Mouse (Mus musculus) spleen, postnatal 36 days (tissue): ENCODE results near the gene Gpn3.
"Not testable (repeated sequence)": the region's sequence is repeated elsewhere in the genome, so short reads cannot be mapped to it uniquely, and the experiment has no call there.

ENCODE experiments used
- DNase-seq, 2 experiments: peaks; one replicate each; pipeline ENCODE4 v3.0.0; 2022; ENCODE audit warnings: low spot score in 2 of 2, mixed read lengths in 1 of 2

Gene Gpn3

DNA sequence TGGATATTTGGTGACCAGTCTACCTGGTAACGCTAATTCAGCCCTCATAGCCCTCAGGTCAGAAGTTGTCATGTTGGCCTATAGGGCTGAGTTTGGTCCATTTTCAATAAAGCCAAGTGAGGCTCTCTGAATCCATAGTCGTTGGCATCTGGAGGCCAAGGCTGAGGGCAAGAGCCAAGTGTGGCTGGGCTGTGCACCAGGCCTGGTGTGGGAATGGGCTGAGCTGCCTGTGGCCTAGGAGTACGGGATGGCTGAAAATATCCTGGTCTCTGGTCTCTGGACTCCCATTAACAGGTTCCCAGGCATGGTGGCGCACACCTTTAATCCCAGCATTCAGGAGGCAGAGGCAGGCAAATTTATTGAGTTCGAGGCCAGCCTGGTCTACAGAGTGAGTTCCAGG, 18.3 kb downstream of the Gpn3 start:
- no peak for DNase-seq

DNA sequence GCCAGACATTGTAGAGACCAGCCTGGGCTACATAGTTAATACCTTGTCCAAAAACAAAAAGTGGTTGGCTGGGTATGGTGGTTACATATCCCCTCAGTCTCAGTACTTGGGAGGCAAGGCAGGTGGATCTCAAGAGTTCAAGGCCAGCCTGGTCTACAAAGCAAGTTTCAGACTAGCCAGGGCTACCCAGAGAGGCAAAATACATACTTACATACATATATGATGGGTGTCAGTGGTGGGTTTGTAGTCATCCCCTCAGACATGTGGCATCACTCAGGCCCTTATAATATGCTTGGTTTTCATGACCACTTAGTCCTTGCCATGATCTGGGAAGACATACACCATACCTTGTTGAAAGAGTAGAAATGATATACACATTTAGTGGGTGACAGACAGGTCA, 19.0 kb downstream of the Gpn3 start:
- DNase-seq = no peak

DNA sequence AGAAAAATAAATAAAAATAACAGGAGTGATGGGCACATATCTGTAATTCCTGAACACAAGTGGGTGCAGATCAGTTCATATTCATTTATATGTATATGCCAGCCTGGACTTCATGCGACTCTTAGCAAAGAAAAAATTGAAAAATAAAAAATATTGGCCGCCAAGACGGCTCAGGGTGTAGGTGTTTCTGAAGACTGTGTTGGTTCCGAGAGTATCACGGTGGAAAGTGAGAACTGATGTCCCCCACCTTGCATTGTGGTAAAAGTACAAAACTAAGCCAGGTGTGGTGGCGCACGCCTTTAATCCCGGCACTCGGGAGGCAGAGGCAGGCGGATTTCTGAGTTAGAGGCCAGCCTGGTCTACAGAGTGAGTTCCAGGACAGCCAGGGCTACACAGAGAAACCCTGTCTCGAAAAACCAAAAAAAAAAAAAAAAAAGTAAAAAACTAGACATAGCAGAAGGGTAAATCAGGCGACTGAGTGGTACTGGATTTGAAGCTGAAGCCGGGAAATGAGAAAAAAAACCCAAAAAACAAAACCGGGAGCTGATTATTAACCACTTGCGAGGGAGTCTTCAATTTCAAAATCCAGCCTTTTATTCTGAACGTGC, 19.6 kb downstream of the Gpn3 start:
- no peak for DNase-seq

DNA sequence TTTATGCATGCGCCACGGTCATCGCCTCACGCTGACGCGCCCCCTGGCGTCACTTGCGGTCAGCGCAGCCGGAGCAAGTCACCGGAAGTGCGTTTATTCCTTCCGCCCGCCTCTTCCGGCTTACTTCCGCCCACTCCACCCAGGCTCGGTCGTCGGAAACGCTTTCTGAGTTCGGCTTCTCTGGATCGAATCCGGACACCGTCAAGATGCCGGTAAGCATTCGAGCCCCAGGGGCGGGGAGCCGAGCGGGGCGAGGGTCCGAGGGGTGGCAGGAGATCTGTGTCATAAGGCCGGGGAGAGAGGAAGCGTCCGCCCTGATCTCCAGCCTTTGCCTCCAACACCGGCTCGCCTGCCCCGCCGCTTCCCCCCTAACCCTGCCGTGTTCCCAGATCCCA, 20.1 kb downstream of the Gpn3 start, which contains the start of gene Arpc3:
TSS of gene Arpc3 (plus strand) at position 93 of the 395 bp plus-strand sequence.
- DNase-seq = peak; percentile 86 to 90

DNA sequence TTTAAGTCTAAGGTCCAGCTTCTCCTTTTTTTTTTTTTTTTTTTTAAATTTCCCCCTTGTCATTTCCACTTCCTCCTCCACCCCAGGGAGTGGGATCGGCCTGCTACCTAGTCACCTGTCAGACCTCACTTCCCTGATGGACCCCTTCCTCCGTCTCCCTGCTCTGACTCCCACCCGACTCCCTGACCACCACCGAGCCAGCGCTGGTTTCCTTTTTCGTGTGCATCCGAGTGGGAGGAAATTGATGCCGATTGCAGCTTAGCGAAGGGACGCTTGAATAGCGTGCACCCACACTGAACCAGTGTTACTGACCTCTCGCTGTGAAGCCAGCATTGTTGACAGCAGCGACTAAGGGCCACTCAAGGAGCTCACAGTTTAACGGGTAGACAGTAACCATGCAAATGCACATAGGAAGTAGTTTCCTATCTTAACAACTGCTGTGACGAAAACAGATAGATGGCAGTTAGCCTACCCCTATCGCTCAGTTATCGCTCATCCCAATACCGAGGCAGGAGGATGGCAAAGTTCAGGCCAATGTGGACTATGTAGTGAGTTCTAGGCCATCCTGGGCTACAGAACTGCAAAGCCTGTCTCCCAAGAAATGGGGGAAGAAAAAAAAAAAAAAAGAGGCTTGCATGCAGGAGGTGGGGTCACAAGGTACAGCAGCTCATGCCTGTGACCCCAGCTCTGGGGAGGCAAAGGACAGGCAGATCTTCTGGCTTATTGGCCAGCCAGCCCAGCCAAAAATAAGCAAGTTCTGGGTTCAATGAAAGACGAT, 20.7 kb downstream of the Gpn3 start:
- peak; percentile 35 to 50 for DNase-seq

DNA sequence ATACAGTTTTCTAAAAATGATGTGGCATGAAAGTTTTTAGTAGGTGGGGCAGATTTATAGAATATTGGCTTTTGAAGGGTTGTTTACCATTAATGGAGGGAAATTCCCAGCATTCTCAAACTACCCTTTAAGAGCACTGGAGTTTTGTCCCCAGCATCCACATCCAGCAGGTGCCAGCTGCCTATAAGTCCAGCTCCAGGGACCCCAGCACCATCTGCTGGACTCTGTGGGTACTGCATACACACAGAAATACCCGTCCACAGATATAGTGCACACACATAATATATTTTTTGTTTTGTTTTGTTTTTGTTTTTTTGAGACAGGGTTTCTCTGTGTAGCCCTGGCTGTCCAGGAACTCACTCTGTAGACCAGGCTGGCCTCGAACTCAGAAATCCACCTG, 22.2 kb downstream of the Gpn3 start:
- peak; percentile 64 to 67 for DNase-seq

DNA sequence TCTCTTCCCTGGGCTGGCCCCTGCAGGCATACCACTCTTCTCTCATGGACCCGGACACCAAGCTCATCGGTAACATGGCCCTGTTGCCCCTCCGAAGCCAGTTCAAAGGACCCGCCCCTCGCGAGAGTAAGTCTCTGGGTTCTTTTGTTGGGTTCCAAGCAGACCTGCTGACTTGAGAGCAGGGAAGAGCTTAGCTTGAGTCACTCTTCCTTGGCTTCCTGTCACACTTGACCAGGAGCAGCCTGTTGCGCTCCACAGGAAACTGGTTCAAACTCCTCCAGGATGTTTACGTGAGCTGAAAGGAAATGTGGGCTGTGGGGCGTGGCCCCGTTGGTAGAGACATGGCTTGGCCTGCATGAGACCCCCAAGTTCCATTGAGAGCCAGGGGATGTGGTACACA, 25.1 kb downstream of the Gpn3 start:
- DNase-seq = peak; percentile 42 to 47

DNA sequence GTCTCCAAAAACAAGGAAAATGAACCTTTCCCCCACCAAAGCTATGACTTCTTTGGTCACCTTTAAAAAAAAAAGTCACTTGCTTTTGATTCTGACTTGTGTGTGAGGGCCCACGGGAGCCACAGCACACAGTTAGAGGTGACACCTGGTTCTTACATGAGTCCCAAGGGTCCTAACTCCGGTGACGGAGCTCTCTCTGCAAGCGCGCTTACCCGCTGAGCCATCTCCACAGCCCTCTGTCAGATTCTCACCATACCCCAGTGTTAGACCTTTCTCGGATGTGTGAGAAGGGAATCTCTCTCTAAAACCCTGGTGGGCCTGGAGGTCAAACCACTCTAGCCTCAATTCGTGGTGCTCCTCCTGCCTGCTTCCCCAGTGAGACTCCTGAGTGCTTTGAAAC, 25.8 kb downstream of the Gpn3 start:
- peak; percentile 43 to 52 for DNase-seq

DNA sequence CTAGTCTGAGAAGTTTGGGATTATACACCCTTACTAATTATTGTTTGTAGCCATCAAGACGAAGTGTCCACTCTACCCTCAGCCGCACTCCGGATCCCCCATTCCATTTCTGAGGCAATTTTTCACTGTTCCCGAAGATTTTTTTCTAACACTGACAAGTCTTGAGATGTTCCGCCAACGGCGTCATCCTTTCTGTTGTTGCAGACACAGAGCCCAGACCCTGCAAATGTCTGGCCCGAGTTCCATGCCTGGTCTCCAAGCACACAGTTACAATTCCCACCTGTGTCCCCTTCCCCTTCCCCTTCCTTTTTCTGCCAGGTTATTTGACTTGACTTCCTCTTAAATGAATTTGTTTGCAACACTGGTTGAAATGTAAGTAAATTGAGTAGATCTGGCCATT, 28.2 kb downstream of the Gpn3 start:
- no peak for DNase-seq

DNA sequence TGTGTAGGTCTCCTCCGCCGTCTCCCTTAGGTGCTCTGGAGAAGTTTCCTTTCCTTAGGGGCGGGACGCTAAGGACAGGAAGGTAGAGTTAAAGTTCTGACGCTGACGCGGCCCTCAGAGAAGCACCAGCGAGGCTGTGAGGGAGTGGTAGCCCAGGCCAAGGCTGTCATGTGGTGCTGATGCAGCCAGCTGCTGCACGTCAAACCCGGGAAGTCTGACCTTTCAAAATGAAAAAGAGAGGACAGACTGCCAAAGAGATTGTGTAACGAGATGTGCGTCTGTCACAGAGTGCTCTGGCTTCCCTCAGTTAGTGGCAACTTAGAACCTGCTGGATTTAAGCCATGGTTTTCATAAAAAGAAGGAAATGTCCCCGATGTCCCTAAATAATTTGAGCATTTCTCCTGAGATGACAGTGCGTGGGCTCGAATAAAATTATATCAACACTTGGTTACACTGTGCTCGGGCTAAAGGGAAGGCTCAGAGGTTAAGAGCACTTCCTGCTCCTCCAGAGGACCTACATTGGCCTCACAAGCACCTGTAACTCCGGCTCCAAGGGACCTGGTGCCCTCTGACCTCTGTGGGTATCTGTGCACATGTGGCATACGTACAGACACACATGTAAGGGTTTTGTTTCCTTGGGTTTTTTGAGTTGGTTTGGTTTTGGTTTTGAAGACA, 29.1 kb downstream of the Gpn3 start:
- peak in 1 of 2 experiments; percentile 27 for DNase-seq

DNA sequence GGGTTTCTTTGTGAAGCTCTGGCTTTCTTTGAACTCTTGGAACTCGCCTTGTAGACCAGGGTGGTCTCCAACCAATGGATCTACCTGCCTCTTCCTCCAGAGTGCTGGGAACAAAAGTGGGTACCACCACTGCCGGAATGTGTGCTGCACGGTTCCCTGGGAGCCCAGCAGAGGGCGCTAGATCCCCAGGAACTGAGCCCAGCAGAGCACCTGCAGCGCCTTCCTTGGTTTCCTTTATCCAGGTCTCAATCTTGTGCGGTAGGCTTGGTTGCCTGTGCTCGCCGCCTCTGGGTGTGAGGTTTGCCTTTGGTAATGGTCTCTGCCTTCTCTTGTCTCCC, 29.6 kb downstream of the Gpn3 start:
- DNase-seq = peak in 1 of 2 experiments; percentile 27

DNA sequence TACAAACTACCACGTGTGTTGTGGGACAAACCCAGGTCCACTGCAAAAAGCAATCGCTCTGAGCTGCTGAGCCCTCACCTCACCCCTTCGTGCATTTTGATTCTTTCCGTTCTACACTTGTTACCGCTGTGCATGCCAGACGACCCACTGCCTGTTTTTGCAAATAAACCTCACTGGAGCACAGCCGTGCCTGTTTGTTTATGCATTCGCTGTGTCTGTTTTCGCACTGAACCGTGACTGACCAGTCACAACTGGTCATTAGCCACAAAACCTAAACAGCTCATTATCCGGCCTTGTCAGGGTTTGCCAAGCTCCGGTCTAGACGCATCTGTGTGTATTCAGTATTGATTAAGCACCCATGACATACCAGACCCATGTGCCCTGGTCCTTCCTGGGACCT, 30.5 kb downstream of the Gpn3 start:
- DNase-seq = no peak

DNA sequence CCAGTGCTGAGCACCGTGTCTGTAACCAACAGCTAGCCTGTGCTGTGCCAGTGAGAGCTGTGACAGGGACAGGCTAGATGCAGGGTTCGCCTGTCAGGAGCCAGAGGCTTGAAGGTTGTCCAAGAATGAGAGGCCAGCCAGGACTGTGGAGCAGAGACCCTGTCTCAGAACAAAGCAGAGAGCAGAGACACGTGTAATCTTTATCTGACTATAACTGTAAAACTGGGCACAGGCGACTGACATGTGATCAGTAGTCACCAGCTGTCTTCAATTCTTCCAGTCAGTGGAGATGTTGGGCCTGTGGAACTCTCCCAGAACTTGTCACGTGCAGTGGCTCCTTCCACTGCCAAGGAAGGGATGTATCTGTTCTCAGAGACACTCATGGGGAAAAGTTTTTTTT, 31.1 kb downstream of the Gpn3 start:
- no peak for DNase-seq

DNA sequence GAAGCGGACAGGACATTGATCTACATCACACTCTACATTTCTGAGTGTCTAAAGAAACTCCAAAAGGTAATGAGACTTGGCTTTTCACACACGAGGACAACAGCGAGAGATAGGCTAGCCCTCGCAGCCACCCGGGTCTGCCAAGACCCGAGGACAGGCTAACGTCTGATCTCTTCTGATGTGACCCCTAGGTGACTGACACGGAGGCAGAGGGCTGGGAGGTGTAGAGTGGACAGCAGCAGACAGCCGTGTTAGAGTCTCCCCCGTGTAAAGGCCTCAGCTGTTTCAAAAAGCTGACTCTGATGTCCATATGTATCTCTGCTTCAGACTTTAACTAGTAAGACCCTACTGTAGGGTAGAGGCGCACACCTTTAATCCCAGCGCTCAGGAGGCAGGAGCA, 31.7 kb downstream of the Gpn3 start:
- DNase-seq = no peak

DNA sequence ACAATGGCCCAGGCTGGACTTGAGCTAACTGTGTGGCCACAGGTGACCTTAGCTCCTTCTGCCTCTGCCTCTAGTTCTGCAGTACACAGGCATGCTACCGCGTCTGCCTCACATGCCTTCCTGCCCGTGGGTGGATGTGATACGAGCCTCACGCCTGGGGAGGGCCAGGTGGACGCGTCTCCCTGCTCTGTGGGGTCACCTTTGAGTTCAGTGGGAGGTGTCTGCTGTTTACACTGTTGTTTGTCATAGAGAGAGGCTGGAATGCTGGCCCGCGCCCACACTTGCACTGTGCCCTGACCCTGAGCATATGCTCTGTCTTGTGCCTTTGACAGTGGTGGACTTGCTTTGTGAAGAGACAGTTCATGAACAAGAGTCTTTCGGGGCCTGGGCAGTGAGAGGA, 33.9 kb downstream of the Gpn3 start:
- DNase-seq = no peak

DNA sequence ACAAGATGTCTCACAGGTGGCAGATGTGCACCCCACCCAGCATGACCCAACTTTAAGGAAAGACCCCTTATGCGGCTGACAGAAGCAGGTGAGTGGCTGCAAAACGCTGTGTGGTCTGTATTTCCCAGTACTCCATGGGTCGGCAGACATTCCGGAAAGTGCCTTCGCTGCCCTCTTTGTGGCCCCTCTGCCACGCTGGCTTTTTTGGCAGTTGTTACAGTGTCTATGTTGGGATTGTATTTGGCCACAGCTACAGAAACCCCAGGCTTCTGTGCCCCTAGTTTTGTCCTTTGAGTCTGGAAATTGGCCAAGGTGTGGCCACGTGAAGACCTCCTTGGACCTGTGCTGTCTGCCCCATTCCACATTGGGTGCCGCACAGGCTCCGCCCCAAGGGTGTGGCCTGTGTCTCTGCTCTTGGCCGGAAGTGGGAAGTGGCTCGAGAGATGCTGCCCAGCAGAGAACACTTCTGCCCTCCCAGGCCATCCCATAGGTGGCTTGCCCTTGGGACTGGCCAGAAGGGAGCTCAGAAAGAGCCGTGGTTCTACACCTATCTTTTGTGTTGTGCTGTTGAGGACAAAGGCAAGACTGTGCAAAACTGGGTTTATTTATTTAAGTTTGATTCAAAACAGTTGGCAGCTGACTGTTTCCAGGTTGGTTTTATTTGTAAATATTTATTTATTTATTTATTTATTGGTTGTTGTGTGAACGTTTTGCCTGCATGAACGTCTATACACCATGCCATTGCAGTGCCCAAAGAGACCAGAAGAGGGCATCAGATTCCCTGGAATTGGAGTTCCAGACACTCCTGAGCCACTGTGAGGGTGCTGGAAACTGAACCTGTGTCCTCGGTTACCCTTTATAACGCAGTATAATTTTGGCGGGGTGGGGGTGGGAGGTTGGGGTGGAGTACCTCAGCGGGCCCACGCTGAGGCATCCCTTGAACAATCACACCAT, 38.3 kb downstream of the Gpn3 start:
- DNase-seq = no peak

DNA sequence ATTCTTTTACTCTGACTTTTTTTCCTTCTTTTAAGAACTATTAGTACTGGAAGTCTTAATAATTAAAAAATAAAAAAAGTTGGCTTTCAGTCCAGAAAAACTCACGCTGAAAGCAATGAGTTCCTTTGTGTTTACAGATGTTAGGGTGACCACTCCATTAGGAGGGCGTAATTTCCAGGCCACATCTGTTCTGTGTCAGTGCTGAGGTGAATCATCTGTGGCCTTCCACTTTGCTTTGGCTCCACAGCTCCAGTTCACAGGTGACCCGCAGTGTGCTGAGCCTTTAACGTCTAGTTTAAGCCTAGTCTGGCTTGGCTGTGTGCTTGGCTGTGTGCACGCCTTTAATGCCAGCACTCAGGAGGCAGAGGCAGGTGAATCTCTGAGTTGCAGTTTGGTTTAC, 40.2 kb downstream of the Gpn3 start:
- DNase-seq = no peak

DNA sequence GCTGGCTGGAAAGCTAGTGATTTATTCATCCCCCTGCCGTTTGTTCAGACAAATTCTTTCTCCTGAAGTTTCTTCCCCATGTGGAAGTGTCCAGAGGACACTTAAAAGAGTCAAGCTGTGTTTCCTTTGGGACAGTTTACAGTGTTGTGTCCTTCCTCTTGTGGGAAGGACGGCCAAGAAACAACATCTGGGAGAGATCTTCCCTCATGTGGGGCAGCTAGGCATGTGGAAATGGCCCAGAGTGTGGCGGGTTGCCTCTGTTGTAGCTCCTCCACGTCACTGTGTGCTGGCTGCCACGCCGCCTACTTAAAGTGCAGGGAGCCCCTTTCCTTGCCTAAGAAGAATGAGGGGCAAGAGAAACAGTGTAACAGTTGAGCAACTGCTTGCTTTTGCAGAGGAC, 41.1 kb downstream of the Gpn3 start:
- DNase-seq = no peak

DNA sequence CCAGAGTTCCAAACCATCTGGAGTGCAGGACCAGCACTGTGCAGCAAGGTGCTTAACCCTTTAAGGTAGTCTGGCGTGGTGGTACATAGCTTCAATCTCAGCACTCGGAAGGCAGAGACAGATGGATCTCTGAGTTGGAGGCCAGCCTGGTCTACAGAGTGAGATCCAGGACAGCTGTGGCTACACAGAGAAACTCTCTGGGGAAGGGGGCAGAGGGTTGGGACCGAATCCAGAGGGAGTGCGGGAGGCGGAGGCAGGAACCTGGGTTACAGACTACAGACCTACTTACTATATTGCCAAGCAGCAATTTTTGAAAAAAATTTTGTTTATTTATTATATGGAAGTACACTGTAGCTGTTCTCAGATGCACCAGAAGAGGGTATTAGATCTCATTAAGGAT, 42.7 kb downstream of the Gpn3 start:
- no peak for DNase-seq

DNA sequence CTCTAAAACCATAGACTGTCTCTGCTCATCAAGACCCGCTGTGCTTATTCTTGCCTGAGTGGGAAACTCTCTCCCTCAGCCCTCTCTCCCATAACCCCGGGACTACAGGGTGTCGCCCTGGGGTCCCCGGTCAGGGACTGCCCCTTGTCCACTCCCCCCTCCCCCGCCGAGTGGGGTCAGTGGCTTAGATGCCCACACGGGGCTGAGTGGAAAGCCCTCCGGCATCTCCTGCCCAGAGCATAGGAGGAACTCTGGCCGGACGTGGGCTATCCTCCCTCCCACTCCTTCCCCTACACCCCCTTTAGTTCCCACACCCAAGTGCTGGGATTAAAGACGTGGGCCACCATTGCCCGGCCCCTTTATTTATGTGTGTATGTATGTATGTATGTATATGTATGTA, 43.8 kb downstream of the Gpn3 start:
- no peak for DNase-seq

DNA sequence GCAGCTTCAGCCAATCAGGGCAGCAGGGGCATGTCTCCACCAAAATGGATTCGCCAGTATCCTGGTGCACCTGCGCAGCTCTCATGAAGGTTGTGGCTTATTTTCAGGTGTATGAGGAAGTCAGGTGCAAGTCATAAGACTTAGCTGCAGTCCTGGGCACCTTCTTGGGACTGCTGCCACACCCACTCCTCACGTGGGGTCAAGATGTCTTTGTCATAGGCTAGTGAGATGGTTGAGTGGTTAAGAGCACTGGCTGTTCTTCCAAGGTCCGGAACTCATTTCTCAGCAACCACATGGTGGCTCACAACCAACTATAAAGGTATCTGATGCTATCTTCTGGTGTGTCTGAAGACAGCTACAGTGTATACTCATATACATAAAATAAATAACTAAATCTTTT, 49.0 kb downstream of the Gpn3 start:
- not testable (repeated sequence) for DNase-seq
